Mouse (Mus musculus) retina, postnatal 1 day (tissue): ENCODE results near the gene Atcay.
"Not testable (repeated sequence)": the region's sequence is repeated elsewhere in the genome, so short reads cannot be mapped to it uniquely, and the experiment has no call there.

Source experiments
- DNase-seq: peaks from one replicate; pipeline ENCODE4 v3.0.0-alpha.2; 2012

Atcay gene

GRCm38 (mm10) chr10:81198230-81198629 lies 32.4 kb downstream of the Atcay start:
- peak; percentile 81 for DNase-seq

- DNase-seq, result no peak
These were observed 33.3 kb downstream of the Atcay start for GRCm38 (mm10) chr10:81197305-81197704.

GRCm38 (mm10) chr10:81196470-81197065 lies 34.1 kb downstream of the Atcay start:
- DNase-seq, result no peak

GRCm38 (mm10) chr10:81195300-81195699 lies 35.3 kb downstream of the Atcay start:
- no peak for DNase-seq

- DNase-seq, result no peak
These were observed 36.5 kb downstream of the Atcay start for GRCm38 (mm10) chr10:81193991-81194774.

GRCm38 (mm10) chr10:81192968-81193501 lies 37.6 kb downstream of the Atcay start:
- peak; percentile 68 for DNase-seq

GRCm38 (mm10) chr10:81192270-81192967 lies 38.2 kb downstream of the Atcay start:
- peak; percentile 90 for DNase-seq

GRCm38 (mm10) chr10:81191342-81191982 lies 39.2 kb downstream of the Atcay start:
- DNase-seq, result no peak

- DNase-seq, result no peak
These were observed 39.7 kb downstream of the Atcay start for GRCm38 (mm10) chr10:81190912-81191321.

- DNase-seq, result peak; percentile 40
These were observed 40.3 kb downstream of the Atcay start for GRCm38 (mm10) chr10:81190236-81190911.

GRCm38 (mm10) chr10:81189821-81190220 lies 40.8 kb downstream of the Atcay start:
- no peak for DNase-seq

- DNase-seq, result no peak
These were observed 43.5 kb downstream of the Atcay start for GRCm38 (mm10) chr10:81187161-81187560.

GRCm38 (mm10) chr10:81184765-81185164 lies 45.9 kb downstream of the Atcay start:
- no peak for DNase-seq

GRCm38 (mm10) chr10:81183805-81184204 lies 46.8 kb downstream of the Atcay start, which contains the start of gene 4930442H23Rik:
4930442H23Rik (minus strand) TSS chr10:81183849.
- DNase-seq, result no peak

- peak; percentile 100 for DNase-seq
These were observed 48.0 kb downstream of the Atcay start, which contains the start of gene Dapk3 for GRCm38 (mm10) chr10:81182336-81183333. Dapk3 (plus strand) TSS chr10:81183005.

- DNase-seq, result not testable (repeated sequence)
These were observed 48.8 kb downstream of the Atcay start for GRCm38 (mm10) chr10:81181860-81182259.

- DNase-seq, result no peak
These were observed 49.7 kb downstream of the Atcay start for GRCm38 (mm10) chr10:81180946-81181345.

GRCm38 (mm10) chr10:81179451-81180342 lies 50.9 kb downstream of the Atcay start:
- no peak for DNase-seq

- no peak for DNase-seq
These were observed 51.7 kb downstream of the Atcay start for GRCm38 (mm10) chr10:81178927-81179326.
